Mouse (Mus musculus): ENCODE data around the gene Nutm1.
"Not testable (repeated sequence)": the region's sequence is repeated elsewhere in the genome, so short reads cannot be mapped to it uniquely, and the experiment has no call there.

Nutm1 gene

DNA sequence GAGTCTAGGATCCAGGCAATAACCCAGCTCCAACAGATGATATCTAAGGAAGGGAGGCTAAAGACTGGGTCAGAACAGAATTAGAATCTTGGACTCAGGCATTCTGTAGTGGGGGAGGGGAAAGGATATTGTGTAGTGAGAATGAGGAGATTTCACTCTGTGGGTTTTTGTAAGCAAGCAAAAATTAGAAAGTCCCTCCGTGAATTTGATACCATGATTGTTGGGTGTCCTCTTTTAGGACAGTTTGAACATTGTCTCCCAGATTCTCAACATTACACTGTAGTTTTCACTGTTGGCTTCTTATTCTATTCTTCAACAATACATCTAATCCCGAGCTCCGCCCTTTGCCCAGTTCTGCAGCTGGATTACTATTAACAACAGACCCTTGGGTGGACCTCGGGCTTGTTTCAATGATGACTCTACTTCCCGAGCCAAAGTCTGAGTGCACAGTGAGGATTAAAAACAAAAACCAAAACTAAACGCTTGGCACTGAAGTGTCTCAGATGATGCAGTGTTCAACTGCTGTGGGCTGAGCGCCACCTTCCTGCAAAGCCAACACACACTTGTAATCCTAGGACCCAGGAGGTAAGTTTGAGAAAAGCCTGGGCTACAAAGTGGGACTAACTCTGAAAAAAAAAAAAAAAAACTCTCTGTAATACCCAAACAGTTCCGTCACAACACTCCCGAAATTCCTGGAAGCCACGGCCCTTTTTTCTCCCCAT, at the start of gene Nutm1:
Nutm1 (minus strand) TSS at position 51 of the 722 bp plus-strand sequence.
- no peak for DNase-seq

DNA sequence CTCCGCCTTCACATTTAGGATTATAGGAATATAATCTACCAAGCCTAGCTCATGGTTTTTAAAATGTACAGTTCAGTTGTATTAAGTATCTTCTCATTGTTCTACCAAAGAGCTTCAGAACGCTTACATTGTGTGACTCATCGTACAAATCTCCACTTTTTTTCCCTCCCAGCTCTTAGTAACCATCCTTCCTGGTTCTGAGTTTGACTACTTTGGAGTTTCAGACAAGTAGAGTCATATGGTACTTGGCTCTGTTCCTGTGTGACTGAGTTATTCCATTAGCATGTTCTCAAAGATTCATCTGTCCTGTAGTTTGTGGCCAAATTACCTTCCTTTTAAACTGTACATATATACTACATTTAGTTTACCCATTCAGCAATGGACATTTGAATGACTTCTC, 49.6 kb upstream of the Nutm1 start:
- no peak for DNase-seq

DNA sequence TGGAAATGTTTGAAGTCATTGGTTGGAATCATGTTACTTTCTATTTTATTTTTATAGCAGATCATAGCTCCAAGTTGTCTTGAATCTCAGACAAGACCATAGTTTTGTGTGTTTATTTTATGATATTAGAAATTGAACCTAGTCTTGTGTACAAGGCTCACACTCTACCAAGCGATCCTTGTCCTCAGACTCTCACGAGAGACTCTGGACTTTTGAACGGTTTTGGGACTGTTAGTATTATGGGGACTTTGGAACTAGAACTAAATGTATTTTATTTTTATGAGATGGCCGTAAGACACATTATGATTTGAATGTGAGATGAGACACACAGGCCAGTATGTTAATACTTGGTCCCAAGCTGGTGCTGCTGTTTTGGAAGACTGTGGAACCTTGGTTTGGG, 39.1 kb upstream of the Nutm1 start:
- DNase-seq = peak; percentile 24

DNA sequence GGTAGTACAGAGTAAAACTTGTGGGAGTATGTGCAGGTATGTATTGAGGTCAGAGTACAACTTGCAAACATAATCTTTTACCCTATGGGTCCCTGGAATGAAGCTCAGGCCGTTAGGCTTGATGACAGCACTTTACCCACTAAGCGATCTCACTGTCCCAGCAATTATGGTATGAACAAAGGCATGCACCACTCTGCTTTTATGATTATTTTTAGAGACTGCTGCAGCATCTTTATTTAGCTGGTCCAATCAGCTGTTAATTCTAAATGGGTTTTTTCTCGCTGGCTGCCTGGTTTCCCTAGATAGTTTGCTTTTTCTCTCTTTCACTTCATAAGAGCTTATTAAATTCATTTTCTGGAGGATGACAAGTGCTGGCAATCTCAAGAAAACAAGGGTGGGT, 37.1 kb upstream of the Nutm1 start:
- DNase-seq = no peak

DNA sequence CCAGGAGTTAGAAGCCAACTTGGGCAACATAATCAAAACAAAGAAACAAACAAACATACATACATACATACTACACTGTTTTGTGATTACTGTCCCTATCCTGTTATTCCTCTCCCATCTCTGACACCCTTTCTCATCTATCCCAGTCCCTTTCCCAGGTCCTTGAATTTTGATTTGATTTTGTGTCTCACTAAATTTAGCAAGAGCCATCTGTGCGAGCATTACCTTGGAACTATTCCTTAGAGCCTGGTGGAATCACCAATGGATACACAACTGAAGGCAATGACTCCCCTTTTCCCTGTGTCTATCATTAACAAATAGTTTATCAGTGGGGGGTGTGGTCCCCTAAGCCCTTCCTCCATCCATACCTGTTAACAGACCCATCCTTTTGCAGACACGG, 33.7 kb upstream of the Nutm1 start:
- DNase-seq = no peak

DNA sequence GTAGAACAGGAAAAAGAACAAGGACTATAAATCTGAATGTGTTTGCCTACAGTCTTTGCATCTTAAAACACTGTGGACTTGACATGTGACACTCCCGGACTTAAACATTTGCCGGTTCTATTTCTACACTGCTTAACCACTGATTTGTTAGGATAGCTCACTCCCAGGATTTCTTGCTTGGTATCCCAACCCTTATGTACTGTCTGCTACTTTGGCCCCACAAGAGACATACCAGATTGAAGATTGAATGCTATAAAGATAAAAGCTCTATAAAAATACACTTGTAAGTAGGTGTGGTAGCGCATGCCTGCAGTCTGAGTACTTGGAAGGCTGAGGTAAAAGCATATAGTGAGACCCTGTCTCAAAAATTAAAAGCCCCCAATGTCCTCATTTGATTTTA, 30.4 kb upstream of the Nutm1 start:
- DNase-seq = no peak

DNA sequence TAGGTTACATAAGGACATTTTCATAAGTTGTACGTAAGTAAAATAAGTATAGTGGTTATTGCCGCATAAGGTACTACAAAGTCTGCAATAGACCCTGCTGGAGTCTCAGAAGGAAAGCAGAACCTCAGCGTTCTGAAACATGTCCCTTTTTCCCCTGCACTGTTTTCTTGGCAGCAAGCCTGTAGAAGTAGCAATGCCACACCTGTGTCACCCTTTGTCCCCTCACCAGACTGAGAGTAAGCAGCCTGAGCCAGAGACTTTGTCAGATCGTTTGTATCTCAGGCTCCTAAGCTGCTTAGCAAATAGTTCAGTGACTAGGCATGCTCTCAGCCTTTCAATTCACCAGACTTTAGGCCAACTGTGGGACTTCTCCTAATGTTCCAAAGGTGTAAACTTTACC, 28.0 kb upstream of the Nutm1 start:
- DNase-seq = peak; percentile 30

DNA sequence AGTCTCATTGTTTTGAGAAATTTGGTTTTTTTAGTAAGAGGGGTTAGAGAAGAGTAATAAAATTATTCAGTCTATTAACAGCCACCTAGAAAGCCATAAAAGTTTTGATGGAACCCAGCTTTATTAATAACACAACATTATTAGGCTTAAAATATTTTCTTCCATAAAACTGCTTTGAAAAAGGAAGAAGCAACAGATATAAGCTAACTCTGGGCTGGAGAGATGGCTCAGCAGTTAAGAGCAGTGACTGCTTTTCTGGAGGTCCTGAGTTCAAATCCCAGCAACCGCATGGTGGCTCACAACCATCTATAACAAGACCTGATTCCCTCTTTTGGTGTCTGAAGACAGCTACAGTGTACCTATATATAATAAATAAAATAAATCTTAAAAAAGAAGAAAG, 27.0 kb upstream of the Nutm1 start:
- not testable (repeated sequence) for DNase-seq

DNA sequence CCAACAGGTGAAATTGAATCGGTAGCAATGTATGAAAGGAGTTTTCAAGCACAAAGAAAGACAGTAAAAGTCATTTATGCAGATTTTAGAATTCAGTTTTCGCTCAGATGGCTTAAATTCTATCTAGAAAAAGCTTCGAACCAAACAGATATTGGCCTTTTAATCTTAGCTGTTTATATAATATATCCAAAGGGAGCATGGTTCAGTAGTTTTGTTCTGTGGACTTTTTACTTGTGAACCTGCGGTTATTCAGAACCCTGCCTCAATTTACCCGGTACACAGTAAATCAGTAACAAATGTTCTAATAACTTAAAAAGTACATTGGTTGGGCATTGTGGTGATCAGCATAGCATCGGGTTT, 25.9 kb upstream of the Nutm1 start:
- peak; percentile 63 for DNase-seq

DNA sequence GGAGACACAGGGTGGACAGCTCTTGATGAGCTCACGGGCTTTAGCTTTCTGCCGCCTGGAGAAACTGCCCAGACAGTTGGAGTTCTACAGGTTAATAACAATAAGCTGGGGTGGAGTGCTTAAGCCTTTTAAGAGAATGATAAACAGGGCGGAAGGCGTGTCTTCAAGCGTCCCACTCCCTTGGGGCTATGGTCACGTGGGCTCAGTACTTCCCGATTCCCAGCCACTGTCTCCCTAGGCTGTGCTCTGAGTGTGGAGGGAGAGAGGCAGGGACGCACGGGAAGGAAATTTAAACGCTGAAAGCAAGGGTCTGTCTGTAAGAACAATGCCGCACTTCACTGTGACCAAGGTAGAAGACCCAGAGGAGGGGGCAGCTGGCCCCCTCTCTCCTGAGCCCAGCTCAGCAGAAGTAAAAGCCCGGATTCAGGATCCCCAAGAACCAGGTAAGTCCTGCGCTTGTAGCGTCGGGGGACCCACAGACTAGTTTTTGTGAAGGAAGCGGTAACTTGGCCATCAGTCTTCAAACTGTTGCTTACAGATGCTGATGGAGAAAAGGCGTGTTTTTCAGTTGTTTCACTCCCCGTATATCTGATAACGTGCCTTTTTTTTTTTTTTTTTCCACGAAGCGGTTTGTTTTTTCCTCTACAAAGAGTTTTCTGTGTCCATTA, 25.4 kb upstream of the Nutm1 start:
- peak; percentile 91 for DNase-seq

DNA sequence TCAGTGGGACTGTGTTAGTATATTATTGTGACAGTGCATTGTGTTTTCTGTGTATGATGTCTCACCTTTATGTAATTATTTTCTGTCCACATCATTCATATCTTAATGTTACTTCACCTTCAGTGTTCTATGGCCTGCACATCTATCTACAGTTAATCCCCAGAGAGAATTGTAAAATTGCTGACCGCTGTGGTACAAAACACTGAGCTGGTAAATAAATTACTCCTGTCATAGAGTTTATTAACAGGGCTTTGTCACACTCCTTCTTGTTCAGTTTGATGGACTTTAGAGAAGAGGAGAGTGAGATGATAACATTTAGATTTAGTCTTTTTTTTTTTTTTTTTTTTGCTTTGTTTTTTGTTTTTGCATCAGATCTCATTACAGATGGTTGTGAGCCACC, 23.8 kb upstream of the Nutm1 start:
- peak; percentile 70 for DNase-seq

DNA sequence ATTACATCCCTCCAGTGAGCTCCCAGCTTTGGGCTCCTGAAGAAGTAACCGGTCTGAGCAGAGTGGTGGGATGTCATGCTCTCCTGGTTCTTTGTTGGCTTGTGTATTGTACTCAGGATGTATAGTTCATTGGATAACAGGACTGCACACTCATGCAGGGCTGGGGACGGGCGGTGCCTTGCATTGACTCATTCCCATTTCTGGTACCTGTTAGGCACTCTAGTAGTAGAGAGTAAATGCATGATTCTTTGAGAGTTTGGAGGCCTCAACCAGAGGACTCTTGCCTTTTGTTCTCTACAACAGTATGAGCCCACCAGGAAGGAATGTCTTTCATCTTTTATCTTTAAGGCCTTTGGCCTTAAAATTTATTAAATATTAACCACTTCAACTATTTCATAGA, 17.8 kb upstream of the Nutm1 start:
- no peak for DNase-seq

DNA sequence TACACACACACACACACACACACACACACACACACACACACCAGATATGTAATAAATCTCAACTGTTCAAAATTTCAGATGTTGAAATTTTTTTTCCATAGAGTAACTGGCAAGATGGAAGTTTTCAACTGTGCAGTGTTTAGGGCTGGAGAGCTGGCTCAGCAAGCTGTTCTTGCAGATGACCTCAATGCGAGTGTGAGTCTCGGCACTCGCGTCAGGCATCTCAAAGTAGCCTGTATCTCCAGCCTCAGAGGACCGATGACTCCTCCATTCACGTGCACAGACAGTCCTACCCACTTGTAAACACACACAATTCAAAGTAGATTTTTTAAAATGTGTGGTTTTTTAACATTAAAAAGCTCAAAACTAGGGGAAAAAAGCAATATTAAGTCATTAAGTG, 14.4 kb upstream of the Nutm1 start:
- no peak for DNase-seq

DNA sequence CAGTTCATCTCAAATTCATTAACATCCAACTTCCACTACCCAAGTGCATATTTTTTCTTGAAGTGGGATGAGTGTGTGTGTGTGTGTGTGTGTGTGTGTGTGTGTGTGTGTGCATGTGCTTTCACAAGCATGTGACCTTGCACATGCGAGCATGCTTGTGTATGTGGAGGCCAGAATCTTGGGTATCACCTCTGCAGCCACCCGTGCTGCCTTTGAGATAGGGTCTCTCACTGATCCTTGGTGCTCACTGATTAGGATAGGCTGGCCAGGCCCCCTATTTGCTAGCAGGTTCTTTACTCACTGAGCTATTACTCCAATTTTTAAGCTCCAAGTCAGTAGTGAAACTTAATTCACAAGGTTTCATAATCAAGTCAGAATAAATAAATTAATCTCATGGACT, 13.8 kb upstream of the Nutm1 start:
- no peak for DNase-seq

DNA sequence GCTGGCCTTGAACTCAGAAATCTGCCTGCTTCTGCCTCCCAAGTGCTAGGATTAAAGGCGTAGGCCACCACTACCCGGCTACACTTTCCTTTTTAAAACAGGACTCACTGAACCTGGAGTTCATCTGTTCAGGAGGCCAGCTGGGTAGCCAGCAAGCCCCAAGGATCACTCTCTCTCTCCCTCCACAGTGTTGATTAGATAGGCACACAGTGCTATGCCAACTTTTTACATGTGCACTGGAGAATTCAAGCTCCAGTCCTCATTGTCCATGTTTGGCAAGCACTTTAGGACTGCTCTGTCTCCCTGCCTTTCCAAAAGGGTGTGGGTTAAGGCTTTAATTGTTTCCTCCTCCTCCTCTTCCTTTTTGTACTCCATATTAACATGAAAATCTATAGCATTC, 10.9 kb upstream of the Nutm1 start:
- no peak for DNase-seq

DNA sequence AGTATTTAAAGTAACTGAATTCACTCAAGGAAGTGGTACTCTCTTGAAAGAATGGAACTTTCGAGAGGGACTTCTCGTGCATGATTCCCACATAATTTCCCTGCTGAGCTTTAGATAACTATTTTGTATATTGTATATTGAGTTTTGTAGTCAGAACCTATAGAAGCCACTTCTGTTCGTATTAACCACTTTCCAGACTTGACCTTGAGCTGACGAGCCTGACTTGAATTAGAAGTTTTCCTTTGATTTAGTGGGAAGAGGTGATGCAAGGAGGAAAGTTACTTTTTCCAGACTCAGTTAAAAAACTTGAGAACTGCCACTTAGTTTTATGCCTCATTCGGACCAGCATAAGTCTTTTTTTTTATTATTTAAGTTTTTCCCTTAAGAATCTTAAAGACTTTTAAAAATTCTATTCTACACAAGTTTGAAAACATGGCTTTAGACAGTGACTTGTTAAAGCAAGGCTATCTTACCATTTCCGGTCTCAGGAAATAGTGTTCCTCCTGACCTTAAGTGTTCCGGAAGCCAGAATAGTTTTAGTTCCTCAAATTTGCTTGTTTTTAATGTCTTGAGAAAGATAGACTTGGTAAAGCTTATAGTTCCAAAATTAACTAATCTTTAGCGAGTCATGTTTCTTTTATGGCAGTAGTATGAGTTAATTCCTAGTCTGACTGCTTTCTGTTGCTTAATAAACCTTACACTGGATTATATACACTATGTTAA, 8.6 kb upstream of the Nutm1 start:
- DNase-seq = peak; percentile 25

DNA sequence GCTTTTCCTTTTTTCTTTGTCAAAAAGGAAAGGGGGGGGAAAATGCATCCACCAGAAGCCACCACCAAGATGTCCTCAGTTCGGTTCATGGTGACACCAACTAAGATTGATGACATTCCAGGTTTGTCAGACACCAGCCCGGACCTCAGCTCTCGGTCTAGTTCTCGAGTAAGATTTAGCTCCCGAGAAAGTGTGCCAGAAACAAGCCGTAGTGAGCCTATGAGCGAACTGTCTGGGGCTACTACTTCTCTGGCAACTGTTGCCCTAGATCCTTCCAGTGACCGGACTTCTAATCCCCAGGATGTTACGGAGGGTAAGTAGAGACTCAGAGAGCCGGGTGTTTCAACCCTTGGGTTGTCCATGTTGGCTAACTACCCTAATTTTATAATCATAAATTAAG, 7.7 kb upstream of the Nutm1 start:
- peak; percentile 28 for DNase-seq

DNA sequence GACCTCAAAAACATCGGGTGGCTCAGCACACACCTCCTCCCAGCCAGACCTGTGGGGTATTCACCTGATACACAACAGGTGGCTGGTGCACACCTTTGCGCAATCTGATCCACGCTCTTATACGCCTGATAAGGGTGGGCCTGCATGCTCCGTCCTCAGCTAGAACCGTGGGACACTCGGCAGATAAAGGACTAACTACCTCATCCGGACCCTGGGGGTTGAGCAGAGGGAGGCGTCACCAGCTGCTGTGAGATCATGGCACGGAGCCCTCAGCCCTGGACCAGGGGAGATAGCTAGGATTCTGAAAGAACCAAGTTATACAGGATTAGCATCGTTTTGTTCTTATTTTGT, 7.1 kb upstream of the Nutm1 start, which contains the start of gene Gm21985:
Gm21985 (plus strand) TSS at position 73 of the 351 bp plus-strand sequence.
- peak; percentile 46 for DNase-seq

DNA sequence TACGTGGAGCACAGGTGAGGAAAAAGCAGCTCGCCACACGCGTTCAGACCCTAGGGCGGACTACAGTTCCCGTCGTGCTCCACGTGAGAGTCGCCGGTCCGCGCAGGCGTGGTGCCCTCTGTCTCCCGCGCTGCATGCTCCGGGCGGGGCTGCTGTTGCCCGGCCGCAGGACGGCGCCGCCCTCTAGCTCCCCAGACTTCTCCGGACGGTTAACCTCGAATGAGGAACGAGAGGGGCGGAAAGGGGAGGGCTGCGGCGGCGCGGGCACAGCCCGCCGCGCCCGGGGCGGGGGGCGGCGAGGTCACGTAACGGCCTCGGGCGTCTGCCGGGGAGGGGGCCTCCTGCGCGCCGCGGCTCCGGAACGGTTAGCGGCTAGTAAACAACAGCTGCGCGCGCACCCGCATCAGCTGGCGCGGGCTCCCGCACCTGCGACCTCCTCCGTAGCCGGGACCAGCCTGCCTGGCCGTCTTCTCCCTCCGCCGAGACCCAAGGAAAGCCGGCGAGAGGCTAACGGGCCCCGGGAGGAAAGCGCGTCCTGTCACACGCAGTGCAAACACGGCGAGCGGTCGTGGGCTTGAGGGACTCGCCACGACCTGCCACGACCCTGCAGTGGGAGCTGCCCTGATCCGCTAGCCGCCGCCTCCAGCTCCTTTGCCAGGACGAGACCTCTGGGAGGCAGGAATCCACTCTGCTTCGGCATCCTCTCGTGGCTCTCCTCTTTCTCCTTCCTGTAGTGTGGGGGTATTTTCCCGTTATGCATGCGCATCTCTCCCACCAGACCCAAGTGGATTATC, 6.6 kb upstream of the Nutm1 start, which contains the start of gene Slc12a6:
Slc12a6 (plus strand) TSS at position 378 of the 794 bp plus-strand sequence.
- peak; percentile 95 for DNase-seq

DNA sequence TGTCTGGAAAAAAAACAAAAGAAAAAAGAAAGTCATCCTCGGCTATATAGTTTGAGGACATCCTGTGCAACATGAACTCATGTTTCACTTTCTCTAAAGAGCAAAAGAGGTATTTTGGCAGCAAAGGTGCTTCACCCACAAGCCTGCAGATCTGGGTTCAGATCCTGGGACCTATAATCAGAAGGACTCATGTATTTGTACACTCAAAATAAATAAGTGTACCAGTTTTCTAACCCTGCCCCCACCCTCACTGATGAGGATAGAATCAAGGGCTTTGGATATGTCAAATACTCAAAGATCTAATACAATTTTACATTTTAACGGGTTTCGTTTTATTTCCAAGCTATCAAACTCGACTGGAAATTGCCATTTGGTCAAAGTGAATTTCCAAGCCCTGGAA, 5.3 kb upstream of the Nutm1 start:
- DNase-seq = no peak

DNA sequence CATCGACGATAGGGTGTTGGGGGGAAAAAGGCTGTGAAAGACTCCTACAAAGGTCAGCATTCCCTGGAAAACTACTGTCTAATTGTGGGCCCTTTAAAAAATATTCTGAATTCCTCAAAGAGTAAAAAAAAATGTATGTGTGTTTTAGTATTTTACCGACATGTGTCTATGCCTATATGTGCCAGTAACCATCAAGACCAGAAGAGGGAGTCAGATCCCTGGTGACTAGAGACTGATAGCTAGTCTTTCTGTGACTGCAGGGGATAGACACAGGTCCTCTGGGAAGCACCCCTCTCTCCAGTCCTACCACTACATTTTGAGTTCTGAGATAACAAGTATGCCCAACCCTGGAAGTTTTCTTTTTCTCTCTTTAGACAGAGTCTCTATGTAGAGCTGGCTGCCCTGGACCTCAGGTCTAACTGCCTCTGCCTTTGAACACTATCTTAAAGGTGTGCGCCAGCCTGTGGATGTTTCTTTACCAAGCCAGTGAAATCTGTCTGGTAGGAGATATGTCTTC, 3.7 kb upstream of the Nutm1 start:
- peak; percentile 39 for DNase-seq

DNA sequence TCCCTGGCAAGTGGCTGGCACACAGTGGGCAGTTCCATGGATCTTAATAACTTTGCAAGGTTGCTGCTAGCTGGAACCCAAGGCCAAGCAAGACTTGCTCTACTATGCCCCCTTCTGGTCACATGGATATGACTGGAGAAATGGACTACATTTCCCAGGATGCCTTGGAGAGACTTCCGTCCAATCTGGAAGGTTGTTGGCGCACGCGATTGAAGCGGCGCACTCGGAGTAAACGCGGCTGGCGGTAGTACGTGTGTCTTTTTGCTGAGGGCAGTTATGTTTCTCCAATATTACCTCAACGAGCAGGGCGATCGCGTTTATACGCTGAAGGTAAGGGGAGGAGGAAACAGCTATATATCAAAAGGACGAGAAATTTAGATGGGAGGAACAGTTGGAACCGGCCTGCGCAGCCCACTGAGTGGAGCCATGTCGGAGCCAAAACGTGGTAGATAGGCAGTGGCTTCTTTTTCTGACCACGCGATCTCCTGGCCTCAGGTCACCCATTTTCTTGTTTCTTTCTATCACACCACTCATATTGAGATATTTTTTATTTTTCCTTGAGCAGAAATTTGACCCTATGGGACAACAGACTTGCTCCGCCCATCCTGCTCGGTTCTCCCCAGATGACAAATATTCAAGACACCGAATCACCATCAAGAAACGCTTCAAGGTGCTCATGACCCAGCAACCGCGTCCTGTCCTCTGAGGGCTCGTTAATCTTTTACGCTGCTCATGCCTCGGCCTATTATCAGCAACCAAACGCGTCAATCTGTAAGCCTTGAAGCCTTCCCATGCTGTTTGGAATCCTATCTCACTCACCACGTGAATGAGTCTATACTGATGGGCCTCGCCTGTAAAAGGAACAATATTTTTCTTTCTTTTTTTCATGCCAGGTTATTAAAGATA, 2.9 kb upstream of the Nutm1 start, which contains the start of gene Nop10:
Nop10 (plus strand) TSS at position 179 of the 906 bp plus-strand sequence.
- DNase-seq = peak; percentile 91

Data from kidney, adult 9 months (tissue).